Mouse (Mus musculus) heart, adult 2 months (tissue): ENCODE measurements around the gene Commd3. TPM values are rescaled to one million over a fixed set of nuclear protein-coding genes. Genes with fewer than 3 reads are reported as not detected.

Source experiments
- DNase-seq, 2 experiments: peaks; one replicate each; pipeline ENCODE4 v3.0.0; 2021
- H3K27ac ChIP-seq: fragments of 200-600 bp; 2 replicates; pipeline ENCODE4 v1.8.1; 2022
- H3K27me3 ChIP-seq: fragments of 200-500 bp; 2 replicates; pipeline ENCODE4 v1.6.1; 2012; ENCODE audit warnings: mild to moderate bottlenecking, low read length, inconsistent platforms, mixed read lengths; ENCODE audit not compliant: control insufficient read depth, insufficient read depth
- H3K36me3 ChIP-seq: fragments of 200-500 bp; 2 replicates; pipeline ENCODE4 v1.6.1; 2012; ENCODE audit warnings: low read length, inconsistent platforms; ENCODE audit not compliant: control insufficient read depth, insufficient read depth
- H3K4me1 ChIP-seq: fragments of 200-500 bp; 2 replicates; pipeline ENCODE4 v1.6.1; 2011; ENCODE audit warnings: low read length; ENCODE audit not compliant: control insufficient read depth, insufficient read depth
- H3K4me3 ChIP-seq: fragments of 200-600 bp; 2 replicates; pipeline ENCODE4 v1.8.1; 2022
- H3K79me2 ChIP-seq: fragments of 200-500 bp; replicated peaks from 2 replicates; pipeline ENCODE4 v1.6.1; 2012; ENCODE audit warnings: mild to moderate bottlenecking, inconsistent platforms, low read length, moderate library complexity, mixed read lengths; ENCODE audit not compliant: control insufficient read depth, insufficient read depth
- H3K9ac ChIP-seq: fragments of 200-500 bp; 2 replicates; pipeline ENCODE4 v1.6.1; 2012; ENCODE audit warnings: low read depth, mild to moderate bottlenecking, control low read depth, inconsistent platforms, low read length, mixed read lengths
- CTCF ChIP-seq: fragments of 200-600 bp; IDR thresholded peaks from 2 replicates; pipeline ENCODE4 v1.8.1; 2022; ENCODE audit warnings: antibody characterized with exemption, mild to moderate bottlenecking, moderate library complexity
- EP300 ChIP-seq: fragments of 200-500 bp; IDR thresholded peaks from 2 replicates; pipeline ENCODE4 v1.6.1; 2011; ENCODE audit warnings: low read depth, low read length, control low read depth; ENCODE audit not compliant: insufficient read depth
- POLR2A ChIP-seq: fragments of 200-500 bp; IDR thresholded peaks from 2 replicates; pipeline ENCODE4 v1.6.1; 2011; ENCODE audit warnings: mild to moderate bottlenecking, low read depth, low read length, control low read depth; ENCODE audit not compliant: insufficient read depth
- WGBS: fragments of 180-500 bp; shearing (Covaris S2); methylation state at CpG from one replicate; pipeline ENCODE4 v1.1.7; 2018; 5-methylcytosine and 5-hydroxymethylcytosine counted together
- intact Hi-C: fragments of 180-260 bp; cut with DNase I; formaldehyde crosslinking; loops from one replicate; pipeline ENCODE4 v1.15.1; 2025
- long read RNA-seq: library from polyadenylated mRNA; stranded (forward); transcript quantifications from one replicate; pipeline ENCODE4 v2.0.0, GENCODE M21; 2021
- polyA plus RNA-seq: library from polyadenylated mRNA; depleted of rRNA; stranded (reverse); fragments of >200 nt; gene quantifications from 2 replicates; pipeline ENCODE4 v1.2.3, GENCODE M21; 2012; rRNA removed
- total RNA-seq, 2 experiments: library from RNA; stranded (reverse); gene quantifications; 2 replicates each; pipeline ENCODE4 v1.2.3; 2021

The Commd3 gene
- total RNA-seq, result 100 to 1,000 TPM in 1 of 2 experiments, 10 to 100 TPM in 1; 95.0 to 102 TPM
- 53.1 and 87.5 TPM in 2 replicates for polyA plus RNA-seq
- long read RNA-seq, transcript Commd3-201 (8 exons, 935 nt), result major isoform, 52 of 54 reads
- long read RNA-seq, partial matches to known transcripts, result 0 of 54 reads
- long read RNA-seq, other reads (novel, unspliced or antisense), result 2 of 54 reads

DNA sequence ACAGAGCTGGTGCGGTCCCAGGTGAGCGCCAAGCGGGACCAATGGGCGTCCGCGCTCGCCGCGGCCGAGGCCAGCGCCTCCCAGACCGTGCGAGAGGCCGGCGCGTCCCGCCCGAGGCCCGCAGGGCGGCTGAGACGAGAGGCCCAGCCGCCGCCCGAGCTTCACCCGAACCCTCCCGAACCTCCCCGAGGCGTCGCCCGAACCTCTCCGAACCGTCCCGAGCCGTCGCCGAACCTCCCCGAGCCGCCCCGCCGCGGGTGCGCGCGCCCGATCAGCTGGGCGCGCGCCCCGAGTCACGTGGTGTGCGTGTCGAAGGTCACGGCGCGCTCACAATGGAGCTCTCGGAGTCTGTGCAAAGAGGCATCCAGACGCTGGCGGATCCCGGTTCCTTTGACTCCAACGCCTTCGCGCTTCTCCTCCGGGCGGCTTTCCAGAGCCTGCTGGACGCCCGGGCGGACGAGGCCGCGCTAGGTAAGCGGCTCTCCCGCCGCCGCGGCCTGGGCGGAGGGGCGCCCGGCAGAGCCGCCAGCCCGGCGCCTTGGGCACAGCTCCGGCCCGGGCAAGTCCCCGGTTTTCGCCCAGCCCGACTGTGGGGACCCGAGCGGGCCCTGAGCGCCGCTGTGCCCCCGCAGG is at the start of gene Commd3:
Gene Commd3 (plus strand): TSS at position 252 of the 633 bp plus-strand sequence.
- Histone ChIP-seq H3K4me3 (peak within 1 kb of the TSS; percentile 94), H3K27me3 (no peaks in the 10 kb centered on the region), H3K4me1 (no peaks in the 10 kb centered on the region; the same call in none of the 2 replicates), H3K79me2 (no peaks in the 10 kb centered on the region), H3K36me3 (peaks cover 2% of the 10 kb centered on the region; the same call in 1 of the 2 replicates), H3K9ac (peak within 1 kb of the TSS; percentile 97), H3K27ac (peak within 1 kb of the TSS; percentile 88)
- WGBS, result under 1% methylated on average over 90 of the region's 91 CpGs
- TF ChIP-seq POLR2A (peak; percentile 76), CTCF (no peak)
- peak; percentile 96 to 99 for DNase-seq
- intact Hi-C loops, result loop anchor here (1.0 to 5.0 kb wide), 2 partner anchors 65 to 85 kb away; no protein-coding TSS in a partner anchor

GRCm38 (mm10) chr2:18623219-18623618 is 49.0 kb upstream of the Commd3 start:
- H3K9ac ChIP-seq, result no peak overlapping the region

GRCm38 (mm10) chr2:18630547-18630946 is 41.6 kb upstream of the Commd3 start:
- H3K27me3 ChIP-seq, result no peaks in the 10 kb centered on the region
- no peaks in the 10 kb centered on the region for H3K4me1 ChIP-seq
- H3K36me3 ChIP-seq, result no peaks in the 10 kb centered on the region
- H3K79me2 ChIP-seq, result no peaks in the 10 kb centered on the region
- no peak overlapping the region for H3K27ac ChIP-seq
- WGBS, result 40% methylated on average over 5 of the region's 5 CpGs
- TF ChIP-seq POLR2A, result no peak
- no peak for TF ChIP-seq CTCF
- no peak for TF ChIP-seq EP300
- no peak for DNase-seq
- no peak overlapping the region for H3K4me3 ChIP-seq
- intact Hi-C loops, result no loop called here
- no peak overlapping the region for H3K9ac ChIP-seq

More at GRCm38 (mm10) chr2:18623219-18623618, 49.0 kb upstream of the Commd3 start:
- Histone ChIP-seq H3K4me1 (no peaks in the 10 kb centered on the region), H3K27ac (no peak overlapping the region), H3K27me3 (no peaks in the 10 kb centered on the region), H3K79me2 (no peaks in the 10 kb centered on the region), H3K4me3 (no peak overlapping the region), H3K36me3 (no peaks in the 10 kb centered on the region)
- 68% methylated on average over 10 of the region's 10 CpGs for WGBS
- intact Hi-C loops, result no loop called here
- no peak for TF ChIP-seq POLR2A
- no peak for TF ChIP-seq CTCF
- TF ChIP-seq EP300, result no peak
- DNase-seq, result no peak

- H3K27ac ChIP-seq, result no peak overlapping the region
- TF ChIP-seq CTCF, result no peak
- TF ChIP-seq EP300, result no peak
- TF ChIP-seq POLR2A, result no peak
- no peaks in the 10 kb centered on the region for H3K27me3 ChIP-seq
- H3K4me3 ChIP-seq, result no peak overlapping the region
- no peaks in the 10 kb centered on the region for H3K36me3 ChIP-seq
- no peak overlapping the region for H3K9ac ChIP-seq
- H3K79me2 ChIP-seq, result no peaks in the 10 kb centered on the region
- no peaks in the 10 kb centered on the region for H3K4me1 ChIP-seq
- intact Hi-C loops, result no loop called here
- WGBS, result 62% methylated on average over 8 of the region's 8 CpGs
- DNase-seq, result peak; percentile 41 to 42
These were observed 37.1 kb upstream of the Commd3 start for GRCm38 (mm10) chr2:18635052-18635451.

- Histone ChIP-seq H3K9ac (no peak overlapping the region), H3K27me3 (no peaks in the 10 kb centered on the region), H3K79me2 (no peaks in the 10 kb centered on the region), H3K4me1 (no peaks in the 10 kb centered on the region), H3K36me3 (no peaks in the 10 kb centered on the region), H3K4me3 (no peak overlapping the region), H3K27ac (no peak overlapping the region)
- DNase-seq, result no peak
- intact Hi-C loops, result no loop called here
- WGBS, result 67% methylated on average over 4 of the region's 4 CpGs
- TF ChIP-seq POLR2A, result no peak
- no peak for TF ChIP-seq EP300
- no peak for TF ChIP-seq CTCF
These were observed 23.6 kb upstream of the Commd3 start for GRCm38 (mm10) chr2:18648563-18648962.

GRCm38 (mm10) chr2:18654821-18655220 is 17.4 kb upstream of the Commd3 start:
- Histone ChIP-seq H3K4me3 (no peak overlapping the region), H3K79me2 (no peaks in the 10 kb centered on the region), H3K36me3 (no peaks in the 10 kb centered on the region), H3K27me3 (no peaks in the 10 kb centered on the region), H3K4me1 (no peaks in the 10 kb centered on the region; the same call in 1 of the 2 replicates), H3K27ac (no peak overlapping the region), H3K9ac (no peak overlapping the region)
- 41% methylated on average over 5 of the region's 5 CpGs for WGBS
- no peak for TF ChIP-seq EP300
- no peak for TF ChIP-seq CTCF
- no peak for TF ChIP-seq POLR2A
- DNase-seq, result no peak
- intact Hi-C loops, result no loop called here
